Comparison of ENCODE assay signal across 13 mouse cellular contexts in the genomic region with DNA sequence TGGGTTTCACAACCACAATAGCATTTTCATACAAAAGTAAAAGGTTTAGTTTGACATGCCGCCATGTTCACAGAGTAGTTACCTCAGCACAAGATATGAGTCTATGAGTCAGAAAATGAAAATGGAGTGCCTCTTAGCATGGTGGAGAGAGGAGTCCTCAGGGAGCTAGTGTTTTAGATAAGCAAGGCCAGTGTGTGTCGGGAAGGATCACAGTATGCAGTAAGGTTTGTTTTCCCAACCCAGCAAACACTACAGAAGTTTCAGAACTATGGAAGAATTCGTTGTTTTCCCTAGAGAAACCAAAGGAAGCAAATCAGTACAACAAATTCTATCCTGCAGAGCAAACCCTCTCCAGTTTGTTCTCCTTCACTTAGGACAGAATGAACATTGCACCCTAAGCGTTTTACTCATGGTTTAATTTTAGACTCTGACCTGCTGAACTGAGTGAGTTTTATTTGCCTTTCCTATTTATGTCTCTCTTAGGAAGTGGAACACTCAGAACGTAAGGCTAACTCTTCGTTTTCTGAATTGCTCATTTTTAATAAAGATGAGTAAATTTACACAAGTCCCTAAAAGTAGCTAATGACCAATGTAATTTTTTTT. TPM values are rescaled to one million over a fixed set of nuclear protein-coding genes. Genes with fewer than 3 reads are reported as not detected.
A peak's percentile ranks its signal among the peaks of the same experiment; 100 is the strongest.
DNase-seq lines count a peak whose midpoint lies in the region; ATAC-seq and TF ChIP-seq lines count a peak whose summit lies in the region.
"Had no signal": no experiment of that assay in that cellular context is flagged by ENCODE, and none has a peak within 500 bp of the region (broad histone marks: within the 10 kb centered on the region; RNA-seq: fewer than 3 reads in every experiment).

No protein-coding gene starts in this region.

- no peaks in the 10 kb centered on the region for H3K36me3 ChIP-seq in liver, adult 2 months (ENCODE audit: control insufficient read depth, insufficient read depth, low read length)
- H3K36me3 ChIP-seq in heart, embryonic 15.5 days, result no peaks in the 10 kb centered on the region
- H3K36me3 ChIP-seq in liver, embryonic 15.5 days (replicated peaks), result no peaks in the 10 kb centered on the region
- H3K36me3 ChIP-seq in forebrain, embryonic 13.5 days (ENCODE audit: poor library complexity, severe bottlenecking), result no peaks in the 10 kb centered on the region
- no peaks in the 10 kb centered on the region for H3K36me3 ChIP-seq in stomach, postnatal 0 days (ENCODE audit: control insufficient read depth, insufficient read depth, low read length)
- H3K36me3 ChIP-seq: embryonic facial prominence, embryonic 12.5 days; limb, embryonic 10.5 days had no signal

- no peak for TF ChIP-seq POLR2A in liver, adult 2 months (IDR thresholded peaks at IDR 0.05; ENCODE audit: extremely low read depth, insufficient read depth, low read length)
- no peak for TF ChIP-seq POLR2A in bone marrow macrophage, adult 2 months (IDR thresholded peaks at IDR 0.05; ENCODE audit: borderline replicate concordance, low read depth, low read length)

- no peak overlapping the region for H3K9ac ChIP-seq in liver, adult 2 months (ENCODE audit: low read depth, low read length)
- no peak overlapping the region for H3K9ac ChIP-seq in heart, embryonic 15.5 days
- H3K9ac ChIP-seq in liver, embryonic 15.5 days, result no peak overlapping the region
- no peak overlapping the region for H3K9ac ChIP-seq in forebrain, embryonic 13.5 days
- no peak overlapping the region for H3K9ac ChIP-seq in stomach, postnatal 0 days (ENCODE audit: low read length)
- H3K9ac ChIP-seq: embryonic facial prominence, embryonic 12.5 days had no signal

- H3K9me3 ChIP-seq in heart, embryonic 15.5 days (replicated peaks), result no peaks in the 10 kb centered on the region
- no peaks in the 10 kb centered on the region for H3K9me3 ChIP-seq in liver, embryonic 15.5 days (replicated peaks)
- H3K9me3 ChIP-seq in forebrain, embryonic 13.5 days (replicated peaks), result no peaks in the 10 kb centered on the region
- H3K9me3 ChIP-seq in stomach, postnatal 0 days (ENCODE audit: control insufficient read depth, low read length), result no peaks in the 10 kb centered on the region
- H3K9me3 ChIP-seq: embryonic facial prominence, embryonic 12.5 days; limb, embryonic 10.5 days had no signal

- H3K4me1 ChIP-seq in liver, adult 2 months (ENCODE audit: control insufficient read depth, insufficient read depth, low read length), result peaks cover 5% of the 10 kb centered on the region
- peaks cover 10% of the 10 kb centered on the region for H3K4me1 ChIP-seq in bone marrow macrophage, adult 2 months (ENCODE audit: control insufficient read depth, insufficient read depth, low read length)
- peaks cover 12% of the 10 kb centered on the region for H3K4me1 ChIP-seq in heart, embryonic 15.5 days (replicated peaks)
- H3K4me1 ChIP-seq in liver, embryonic 15.5 days (replicated peaks), result peaks cover 30% of the 10 kb centered on the region
- peaks cover 7% of the 10 kb centered on the region for H3K4me1 ChIP-seq in forebrain, embryonic 13.5 days
- H3K4me1 ChIP-seq in stomach, postnatal 0 days (replicated peaks; ENCODE audit: control insufficient read depth, insufficient read depth), result no peaks in the 10 kb centered on the region
- H3K4me1 ChIP-seq: embryonic facial prominence, embryonic 12.5 days; limb, embryonic 10.5 days had no signal

- TF ChIP-seq CTCF in liver, adult 2 months (IDR thresholded peaks at IDR 0.05; ENCODE audit: low read depth, low read length), result no peak
- TF ChIP-seq CTCF in bone marrow macrophage, adult 2 months (IDR thresholded peaks at IDR 0.05; ENCODE audit: low read depth, low read length), result no peak
- no peak for TF ChIP-seq CTCF in stomach, postnatal 0 days (IDR thresholded peaks at IDR 0.05; ENCODE audit: low read depth)

- DNase-seq in liver, adult 2 months (ENCODE audit: extremely low read depth, low read depth, low spot score), result peak; percentile 86
- DNase-seq in liver, result no peak
- DNase-seq in stomach, postnatal 0 days (ENCODE audit: low spot score), result no peak
- DNase-seq: cerebellum, postnatal 10 days had no signal

- H3K4me3 ChIP-seq in liver, adult 2 months (ENCODE audit: insufficient read depth, low read depth, low read length), result no peak overlapping the region
- no peak overlapping the region for H3K4me3 ChIP-seq in bone marrow macrophage, adult 2 months (ENCODE audit: insufficient read depth, low read length)
- H3K4me3 ChIP-seq in heart, embryonic 15.5 days, result no peak overlapping the region
- no peak overlapping the region for H3K4me3 ChIP-seq in liver, embryonic 15.5 days (replicated peaks)
- no peak overlapping the region for H3K4me3 ChIP-seq in forebrain, embryonic 13.5 days
- H3K4me3 ChIP-seq in stomach, postnatal 0 days (ENCODE audit: low read depth, low read length), result no peak overlapping the region
- H3K4me3 ChIP-seq: embryonic facial prominence, embryonic 12.5 days; limb, embryonic 10.5 days had no signal

- no peak for ATAC-seq in heart, embryonic 15.5 days (replicated peaks; ENCODE audit: insufficient number of reproducible peaks, insufficient read depth, low FRiP score, low read depth)
- ATAC-seq in liver, embryonic 15.5 days (ENCODE audit: insufficient read depth), result no peak
- ATAC-seq in forebrain, embryonic 13.5 days, result no peak
- ATAC-seq in frontal cortex, adult (ENCODE audit: low TSS enrichment), result no peak
- no peak for ATAC-seq in stomach, postnatal 0 days (ENCODE audit: low FRiP score, low TSS enrichment)
- ATAC-seq: CD4-positive, CD25-positive, alpha-beta regulatory T cell, adult 4 months; forebrain, embryonic 14.5 days had no signal

- no peak overlapping the region; the same call in 1 of the 2 replicates for H3K4me2 ChIP-seq in heart, embryonic 15.5 days
- H3K4me2 ChIP-seq in liver, embryonic 15.5 days, result 0 out of 2 replicates have a peak overlapping the region, but pooled peaks have one; percentile 9
- no peak overlapping the region for H3K4me2 ChIP-seq in forebrain, embryonic 13.5 days
- H3K4me2 ChIP-seq in stomach, postnatal 0 days (replicated peaks; ENCODE audit: low read depth), result no peak overlapping the region
- H3K4me2 ChIP-seq: embryonic facial prominence, embryonic 12.5 days had no signal

- 30% methylated on average over 6 of the region's 6 CpGs for WGBS in liver, adult 2 months
- 29% methylated on average over 6 of the region's 6 CpGs for WGBS in heart, embryonic 15.5 days
- 63% methylated on average over 6 of the region's 6 CpGs for WGBS in liver, embryonic 15.5 days (ENCODE audit: insufficient replicate concordance)
- WGBS in forebrain, embryonic 13.5 days, result 91% methylated on average over 6 of the region's 6 CpGs
- WGBS in stomach, postnatal 0 days, result 58% methylated on average over 6 of the region's 6 CpGs

- no peaks in the 10 kb centered on the region for H3K27me3 ChIP-seq in liver, adult 2 months (ENCODE audit: control insufficient read depth, insufficient read depth, low read length)
- H3K27me3 ChIP-seq in heart, embryonic 15.5 days, result no peaks in the 10 kb centered on the region
- no peaks in the 10 kb centered on the region for H3K27me3 ChIP-seq in liver, embryonic 15.5 days
- H3K27me3 ChIP-seq in forebrain, embryonic 13.5 days, result no peaks in the 10 kb centered on the region
- H3K27me3 ChIP-seq in stomach, postnatal 0 days (ENCODE audit: control insufficient read depth, insufficient read depth, low read length), result no peaks in the 10 kb centered on the region
- H3K27me3 ChIP-seq: embryonic facial prominence, embryonic 12.5 days had no signal

- peak overlapping the region; percentile 57 for H3K27ac ChIP-seq in liver, adult 2 months (replicated peaks; ENCODE audit: insufficient read depth, low read depth, low read length)
- peak overlapping the region; percentile 71 for H3K27ac ChIP-seq in bone marrow macrophage, adult 2 months (ENCODE audit: insufficient read depth, low read depth, low read length)
- H3K27ac ChIP-seq in heart, embryonic 15.5 days, result peak overlapping the region; percentile 87
- no peak overlapping the region; the same call in 1 of the 2 replicates for H3K27ac ChIP-seq in liver, embryonic 15.5 days (replicated peaks)
- no peak overlapping the region for H3K27ac ChIP-seq in forebrain, embryonic 13.5 days
- no peak overlapping the region for H3K27ac ChIP-seq in stomach, postnatal 0 days (replicated peaks)
- H3K27ac ChIP-seq: embryonic facial prominence, embryonic 12.5 days; limb, embryonic 10.5 days had no signal

- H3K79me2 ChIP-seq in liver, adult 2 months (ENCODE audit: control insufficient read depth, insufficient read depth, low read length), result no peaks in the 10 kb centered on the region

- TF ChIP-seq EP300 in stomach, postnatal 0 days (optimal IDR thresholded peaks at IDR 0.05), result no peak

RNA-seq across cellular contexts. Expression of gene Napepld, which starts 1.8 kb away (rescaled TPM):
- 0.83 and 0.87 TPM in 2 replicates for total RNA-seq in liver, adult 2 months (2014; rRNA removed)
- polyA plus RNA-seq in liver, adult 2 months (2012; rRNA removed), result 0.37 and 0.40 TPM in 2 replicates
- polyA plus RNA-seq in bone marrow macrophage, adult 2 months (2012; ENCODE audit: insufficient read depth, insufficient read length, missing spikeins), result 1.8 and 2.1 TPM in 2 replicates
- 5.6 and 5.7 TPM in 2 replicates for polyA plus RNA-seq in heart, embryonic 15.5 days (2015; fragmentation: Nextera tagmentation; extraction: Ambion mirVana)
- 0.74 and 1.1 TPM in 2 replicates for polyA plus RNA-seq in liver, embryonic 15.5 days (2015; fragmentation: Nextera tagmentation; extraction: Ambion mirVana)
- polyA plus RNA-seq in forebrain, embryonic 13.5 days (2015; fragmentation: Nextera tagmentation; extraction: Ambion mirVana), result 7.1 and 7.3 TPM in 2 replicates
- polyA plus RNA-seq in stomach, postnatal 0 days (2015; fragmentation: Nextera tagmentation; extraction: Ambion mirVana), result 3.3 and 3.7 TPM in 2 replicates

RNA-seq across cellular contexts. Expression of gene Pmpcb, which starts 34.0 kb away (rescaled TPM):
- total RNA-seq in liver, adult 2 months (2014; rRNA removed), result 160 and 167 TPM in 2 replicates
- 63.4 and 71.6 TPM in 2 replicates for polyA plus RNA-seq in liver, adult 2 months (2012; rRNA removed)
- 63.2 and 66.2 TPM in 2 replicates for polyA plus RNA-seq in bone marrow macrophage, adult 2 months (2012; ENCODE audit: insufficient read depth, insufficient read length, missing spikeins)
- 130 and 140 TPM in 2 replicates for polyA plus RNA-seq in heart, embryonic 15.5 days (2015; fragmentation: Nextera tagmentation; extraction: Ambion mirVana)
- 38.9 and 44.4 TPM in 2 replicates for polyA plus RNA-seq in liver, embryonic 15.5 days (2015; fragmentation: Nextera tagmentation; extraction: Ambion mirVana)
- polyA plus RNA-seq in forebrain, embryonic 13.5 days (2015; fragmentation: Nextera tagmentation; extraction: Ambion mirVana), result 96.4 and 99.8 TPM in 2 replicates
- 53.6 and 56.7 TPM in 2 replicates for polyA plus RNA-seq in stomach, postnatal 0 days (2015; fragmentation: Nextera tagmentation; extraction: Ambion mirVana)

RNA-seq across cellular contexts. Expression of gene Armc10, which starts 57.4 kb away (rescaled TPM):
- 9.3 and 10.5 TPM in 2 replicates for total RNA-seq in liver, adult 2 months (2014; rRNA removed)
- polyA plus RNA-seq in liver, adult 2 months (2012; rRNA removed), result 14.6 and 28.3 TPM in 2 replicates
- 31.0 and 33.2 TPM in 2 replicates for polyA plus RNA-seq in bone marrow macrophage, adult 2 months (2012; ENCODE audit: insufficient read depth, insufficient read length, missing spikeins)
- polyA plus RNA-seq in heart, embryonic 15.5 days (2015; fragmentation: Nextera tagmentation; extraction: Ambion mirVana), result 17.3 and 21.6 TPM in 2 replicates
- polyA plus RNA-seq in liver, embryonic 15.5 days (2015; fragmentation: Nextera tagmentation; extraction: Ambion mirVana), result 5.7 TPM in 2 replicates
- polyA plus RNA-seq in forebrain, embryonic 13.5 days (2015; fragmentation: Nextera tagmentation; extraction: Ambion mirVana), result 82.1 and 84.1 TPM in 2 replicates
- polyA plus RNA-seq in stomach, postnatal 0 days (2015; fragmentation: Nextera tagmentation; extraction: Ambion mirVana), result 20.5 and 21.0 TPM in 2 replicates

RNA-seq across cellular contexts. Expression of gene Fbxl13, which starts 57.5 kb away (rescaled TPM):
- total RNA-seq in liver, adult 2 months (2014; rRNA removed), result under 0.01 and 0.07 TPM in 2 replicates
- 0.04 TPM in 1 of 2 replicates, not detected in the other for polyA plus RNA-seq in liver, adult 2 months (2012; rRNA removed)
- not detected in 2 replicates for polyA plus RNA-seq in bone marrow macrophage, adult 2 months (2012; ENCODE audit: insufficient read depth, insufficient read length, missing spikeins)
- polyA plus RNA-seq in heart, embryonic 15.5 days (2015; fragmentation: Nextera tagmentation; extraction: Ambion mirVana), result 0.10 and 0.18 TPM in 2 replicates
- 0.08 and 0.16 TPM in 2 replicates for polyA plus RNA-seq in liver, embryonic 15.5 days (2015; fragmentation: Nextera tagmentation; extraction: Ambion mirVana)
- 0.09 and 0.29 TPM in 2 replicates for polyA plus RNA-seq in forebrain, embryonic 13.5 days (2015; fragmentation: Nextera tagmentation; extraction: Ambion mirVana)
- polyA plus RNA-seq in stomach, postnatal 0 days (2015; fragmentation: Nextera tagmentation; extraction: Ambion mirVana), result 0.17 and 0.28 TPM in 2 replicates
- polyA plus RNA-seq: CD4-positive, CD25-positive, alpha-beta regulatory T cell, adult 4 months had no signal

Comparison
In these comparisons a context has a peak if more than half of its experiments do, and no peak if none do; other contexts are left out.
1. H3K27ac ChIP-seq: peak in liver, adult 2 months (single experiment), bone marrow macrophage, adult 2 months (single experiment) and heart, embryonic 15.5 days (single experiment); none in liver, embryonic 15.5 days (single experiment), forebrain, embryonic 13.5 days (single experiment) and stomach, postnatal 0 days (single experiment).